Mouse (Mus musculus): Measurements from ENCODE around the gene Dhcr7. TPM values are rescaled to one million over a fixed set of nuclear protein-coding genes. Genes with fewer than 3 reads are reported as not detected.
A peak's percentile ranks its signal among the peaks of the same experiment; 100 is the strongest.

The Dhcr7 gene
- 10 to 100 TPM; 80.0 to 85.0 TPM for total RNA-seq (2021)
- long read RNA-seq, partial matches to known transcripts = 62 of 66 reads
- long read RNA-seq, other reads (novel, unspliced or antisense) = 4 of 66 reads

- peak; percentile 98 to 99 for DNase-seq (ENCODE audit: low spot score in 2 of 2)
Observed at GRCm38 (mm10) chr7:143822375-143823265, at the start of gene Dhcr7, which contains the start of gene Nadsyn1. Gene Dhcr7 (plus strand): TSS chr7:143823145. Gene Nadsyn1 (minus strand): TSS chr7:143822849.

- DNase-seq (ENCODE audit: low spot score in 2 of 2) = no peak
Observed at GRCm38 (mm10) chr7:143776137-143776536, 46.8 kb upstream of the Dhcr7 start.

- DNase-seq (ENCODE audit: low spot score in 2 of 2) = no peak
Observed at GRCm38 (mm10) chr7:143777375-143777774, 45.6 kb upstream of the Dhcr7 start.

- peak in 1 of 2 experiments; percentile 20 for DNase-seq (ENCODE audit: low spot score in 2 of 2)
Observed at GRCm38 (mm10) chr7:143783378-143783995, 39.5 kb upstream of the Dhcr7 start.

- DNase-seq (ENCODE audit: low spot score in 2 of 2) = peak; percentile 76 to 77
Observed at GRCm38 (mm10) chr7:143783996-143784829, 38.7 kb upstream of the Dhcr7 start, which contains the start of gene Mrgpre. Gene Mrgpre (minus strand): TSS chr7:143784500.

DNA sequence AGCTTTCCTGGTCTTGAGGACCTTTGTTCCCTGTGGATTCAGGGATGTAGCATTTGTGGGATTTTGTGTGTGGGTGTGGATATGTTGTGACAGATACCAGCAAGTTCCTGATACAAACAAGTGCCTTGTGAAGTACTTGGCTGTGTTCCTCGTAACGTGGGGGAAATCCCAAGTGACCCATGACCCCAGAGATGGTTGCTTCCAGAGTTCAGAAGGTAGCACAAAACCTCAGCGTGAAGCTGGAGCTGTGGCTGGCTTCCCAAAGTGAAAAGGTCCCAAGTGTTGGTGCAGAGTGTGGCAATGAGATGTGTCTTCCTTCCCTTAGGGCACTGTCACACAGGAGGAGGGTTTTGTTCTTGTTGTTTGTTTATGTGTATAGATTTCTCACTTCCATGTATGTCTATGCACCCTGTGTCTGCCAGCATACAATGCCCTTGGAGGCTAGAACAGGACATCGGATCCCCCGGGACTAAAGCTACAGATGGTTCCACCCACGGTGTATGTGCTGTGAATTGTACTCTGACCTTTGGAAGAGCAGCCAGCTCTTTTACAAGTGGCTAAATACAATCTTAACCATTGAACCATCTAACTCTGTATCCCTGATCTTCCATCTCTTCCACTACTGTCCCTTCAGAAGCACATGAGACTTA is 30.5 kb upstream of the Dhcr7 start:
- no peak for DNase-seq (ENCODE audit: low spot score in 2 of 2)

DNA sequence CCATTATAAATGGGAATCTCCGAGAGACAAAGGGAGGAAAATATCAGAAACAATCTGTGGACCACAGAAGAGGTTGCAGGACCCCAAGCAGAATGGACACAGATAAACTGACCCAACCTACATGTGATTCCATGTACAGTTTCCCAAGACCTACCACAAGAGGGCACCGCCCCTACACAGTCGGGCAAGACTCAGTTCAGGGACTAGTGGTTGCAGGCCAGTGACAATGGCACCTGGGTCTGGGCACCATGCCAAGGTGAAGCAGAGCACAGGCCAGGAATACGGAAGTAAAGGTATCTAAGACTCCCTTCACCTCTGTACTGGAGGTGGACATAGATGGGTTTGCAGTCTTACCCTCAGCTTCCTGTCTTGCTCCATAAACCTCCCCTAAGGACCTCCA is 29.8 kb upstream of the Dhcr7 start:
- DNase-seq (ENCODE audit: low spot score in 2 of 2) = no peak

GRCm38 (mm10) chr7:143798783-143799182 is 24.2 kb upstream of the Dhcr7 start:
- DNase-seq (ENCODE audit: low spot score in 2 of 2) = no peak

DNA sequence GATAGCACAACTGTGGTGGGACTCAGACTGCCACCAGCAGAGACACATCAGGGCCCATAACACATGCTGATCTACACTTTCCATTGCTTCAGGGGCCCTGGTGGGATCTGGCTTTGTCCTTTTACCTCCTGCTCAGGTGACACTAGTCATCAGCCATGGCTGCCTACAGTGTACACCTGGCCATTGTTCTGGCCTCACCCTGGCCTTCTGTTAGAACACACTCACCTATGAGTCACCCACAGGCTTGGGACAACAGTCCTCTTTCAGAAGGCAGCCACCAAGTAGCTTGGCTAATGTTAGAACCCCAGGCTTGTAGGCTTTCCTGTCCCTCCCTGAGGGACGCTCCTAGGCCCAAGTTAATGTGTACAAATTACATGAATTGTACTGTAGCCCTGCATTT is 22.2 kb upstream of the Dhcr7 start:
- no peak for DNase-seq (ENCODE audit: low spot score in 2 of 2)

DNA sequence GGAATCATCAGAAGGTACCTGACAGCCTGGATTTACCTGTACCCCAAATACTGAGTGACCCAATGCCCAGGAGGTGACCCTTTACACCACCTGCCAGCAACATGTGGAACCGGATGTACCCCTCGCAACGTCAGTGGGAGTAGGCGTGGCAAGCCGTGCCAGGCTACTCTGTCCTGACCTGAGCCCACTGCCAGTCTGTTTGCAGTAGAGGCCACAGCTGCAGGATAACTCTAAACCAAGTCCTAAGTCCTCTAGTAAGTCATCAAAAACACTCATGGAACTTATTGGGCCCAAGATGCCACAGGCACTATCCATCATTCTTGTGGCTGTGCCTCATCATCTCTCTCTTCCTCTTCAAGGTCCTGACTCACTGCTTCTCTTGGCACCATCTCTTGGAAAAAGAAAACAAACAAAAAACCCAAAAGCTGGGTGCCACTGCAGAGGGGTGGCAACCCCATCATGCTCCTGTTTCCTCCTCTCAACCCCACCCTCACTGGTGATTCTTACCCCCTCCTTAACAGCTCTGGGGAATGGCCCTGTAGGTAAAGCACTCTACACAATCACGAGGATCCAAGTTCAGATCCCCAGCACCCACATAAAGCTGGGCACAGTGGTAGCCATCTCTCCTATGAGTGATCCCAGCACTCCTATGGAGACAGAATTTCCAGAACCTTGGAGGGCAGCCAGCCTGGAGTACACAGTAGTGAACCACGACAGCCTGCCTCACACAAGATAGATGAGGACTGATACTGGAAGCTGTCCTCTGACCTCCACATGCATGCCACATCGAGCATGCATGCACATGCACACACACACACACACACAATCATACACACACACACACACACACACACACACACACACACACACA is 21.5 kb upstream of the Dhcr7 start:
- DNase-seq (ENCODE audit: low spot score in 2 of 2) = no peak

DNA sequence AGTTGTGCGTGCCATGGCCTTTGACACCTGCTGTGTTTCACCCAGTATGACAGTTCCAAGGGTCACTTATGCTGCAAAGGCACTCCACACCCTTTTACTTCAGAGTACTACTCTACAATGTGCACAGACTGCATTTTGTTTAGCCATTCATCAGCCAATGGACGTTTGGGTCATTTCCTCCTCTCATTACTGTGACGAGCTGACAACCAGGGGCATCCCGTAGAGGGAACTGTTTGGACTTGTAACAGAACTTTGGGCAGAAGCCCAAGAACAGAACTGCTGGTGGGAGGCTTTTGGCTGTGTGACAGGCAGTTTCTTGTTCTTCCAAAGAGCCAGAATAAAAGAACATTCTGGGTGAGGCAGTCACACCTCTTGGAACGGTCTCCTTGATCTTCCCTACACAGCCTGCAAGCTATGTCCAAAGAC is 17.7 kb upstream of the Dhcr7 start:
- DNase-seq (ENCODE audit: low spot score in 2 of 2) = peak; percentile 46 to 55

- DNase-seq (ENCODE audit: low spot score in 2 of 2) = peak; percentile 39 to 46
Observed at GRCm38 (mm10) chr7:143808909-143809308, 14.0 kb upstream of the Dhcr7 start.

GRCm38 (mm10) chr7:143819201-143819600 is 3.7 kb upstream of the Dhcr7 start:
- no peak for DNase-seq (ENCODE audit: low spot score in 2 of 2)

- DNase-seq (ENCODE audit: low spot score in 2 of 2) = no peak
Observed at GRCm38 (mm10) chr7:143821241-143821640, 1.7 kb upstream of the Dhcr7 start.

GRCm38 (mm10) chr7:143823266-143823605 is 291 bp downstream of the Dhcr7 start:
- no peak for DNase-seq (ENCODE audit: low spot score in 2 of 2)

DNA sequence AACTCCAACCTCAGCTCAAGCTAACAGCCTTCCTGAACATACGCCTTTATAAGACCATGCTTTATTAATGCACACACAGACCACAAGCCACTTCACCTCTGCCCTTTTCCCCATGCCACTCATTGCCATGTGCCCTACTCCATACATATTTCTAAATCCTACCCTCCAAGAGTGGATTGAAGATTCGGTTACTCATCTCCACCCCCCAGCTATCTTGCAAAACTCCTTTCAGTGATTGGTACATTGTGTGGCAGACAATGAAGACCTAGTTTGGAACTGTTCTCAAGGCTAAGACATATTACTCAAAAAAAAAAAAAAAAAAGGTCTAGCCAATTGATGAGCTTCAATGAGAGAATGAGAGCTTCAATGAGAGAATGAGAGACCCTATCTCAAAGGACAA is 4.0 kb downstream of the Dhcr7 start:
- DNase-seq (ENCODE audit: low spot score in 2 of 2) = no peak

- peak; percentile 93 to 95 for DNase-seq (ENCODE audit: low spot score in 2 of 2)
Observed at GRCm38 (mm10) chr7:143829504-143830331, 6.8 kb downstream of the Dhcr7 start.

- no peak for DNase-seq (ENCODE audit: low spot score in 2 of 2)
Observed at GRCm38 (mm10) chr7:143830399-143830798, 7.5 kb downstream of the Dhcr7 start.

DNA sequence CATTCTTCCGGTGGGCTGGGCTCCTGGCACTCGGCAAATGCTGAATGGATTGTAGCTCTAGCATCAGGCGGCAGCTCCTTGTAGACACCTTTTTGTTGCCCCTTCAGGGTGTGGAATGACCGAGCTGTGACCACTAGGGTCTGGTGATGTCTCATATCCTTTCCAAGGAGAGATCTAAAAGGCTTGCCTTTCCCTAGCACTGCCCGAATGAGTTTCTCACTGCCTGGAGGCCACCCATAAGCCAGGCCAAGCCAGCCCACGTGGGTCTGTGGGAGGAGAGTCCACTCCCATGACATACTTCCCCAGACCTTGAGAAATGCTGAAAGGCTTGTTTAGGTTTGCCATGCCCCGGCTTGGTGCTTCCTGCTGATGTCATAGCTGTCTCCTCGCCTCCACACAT is 9.3 kb downstream of the Dhcr7 start:
- peak in 1 of 2 experiments; percentile 20 for DNase-seq (ENCODE audit: low spot score in 2 of 2)

Measured in layer of hippocampus, postnatal 10 days (tissue).